Mouse (Mus musculus) large intestine, adult 2 months (tissue): ENCODE results near the gene Shroom2. TPM values are rescaled to one million over a fixed set of nuclear protein-coding genes. Genes with fewer than 3 reads are reported as not detected.

Source experiments
- polyA plus RNA-seq: library from polyadenylated mRNA; depleted of rRNA; stranded (reverse); fragments of >200 nt; gene quantifications from 2 replicates; pipeline ENCODE4 v1.2.3, GENCODE M21; 2012; rRNA removed

The Shroom2 gene
- polyA plus RNA-seq, 1 experiment, result 2.9 TPM

Other genes starting within 250 kb of the Shroom2 start
- not detected in 2 replicates for gene Cldn34a, start 206.1 kb downstream of the Shroom2 start, polyA plus RNA-seq
- gene Gpr143, start 12.5 kb upstream of the Shroom2 start, polyA plus RNA-seq, result not detected in 2 replicates
- not detected in 2 replicates for gene Usp51, start 237.0 kb upstream of the Shroom2 start, polyA plus RNA-seq